Mouse (Mus musculus) brown adipose tissue, adult 24 weeks (tissue): Measurements from ENCODE around the gene Samd13. TPM values are rescaled to one million over a fixed set of nuclear protein-coding genes. Genes with fewer than 3 reads are reported as not detected.

Source experiments
- H3K27ac ChIP-seq: fragments of 200-500 bp; replicated peaks from 2 replicates; pipeline ENCODE4 v1.5.1; 2012; ENCODE audit warnings: low read depth, mild to moderate bottlenecking, low read length
- H3K4me1 ChIP-seq: fragments of 200-500 bp; 2 replicates; pipeline ENCODE4 v1.6.1; 2012; ENCODE audit warnings: low read length, mixed read lengths; ENCODE audit not compliant: control insufficient read depth, insufficient read depth, insufficient read length
- H3K4me3 ChIP-seq: fragments of 200-500 bp; 2 replicates; pipeline ENCODE4 v1.5.1; 2012; ENCODE audit warnings: low read depth, mild to moderate bottlenecking, low read length, moderate library complexity; ENCODE audit not compliant: insufficient read depth
- polyA plus RNA-seq: library from polyadenylated mRNA; stranded (reverse); fragments of >200 nt; gene quantifications from 2 replicates; pipeline ENCODE4 v1.2.4, GENCODE M21; 2012; ENCODE audit not compliant: missing spikeins, insufficient read depth, insufficient read length

Samd13 gene
- polyA plus RNA-seq, 1 experiment, result not detected

GRCm38 (mm10) chr3:146611261-146611660 lies 74.1 kb downstream of the Samd13 start:
- no peak overlapping the region for H3K4me3 ChIP-seq
- no peaks in the 10 kb centered on the region for H3K4me1 ChIP-seq
- H3K27ac ChIP-seq, result no peak overlapping the region

DNA sequence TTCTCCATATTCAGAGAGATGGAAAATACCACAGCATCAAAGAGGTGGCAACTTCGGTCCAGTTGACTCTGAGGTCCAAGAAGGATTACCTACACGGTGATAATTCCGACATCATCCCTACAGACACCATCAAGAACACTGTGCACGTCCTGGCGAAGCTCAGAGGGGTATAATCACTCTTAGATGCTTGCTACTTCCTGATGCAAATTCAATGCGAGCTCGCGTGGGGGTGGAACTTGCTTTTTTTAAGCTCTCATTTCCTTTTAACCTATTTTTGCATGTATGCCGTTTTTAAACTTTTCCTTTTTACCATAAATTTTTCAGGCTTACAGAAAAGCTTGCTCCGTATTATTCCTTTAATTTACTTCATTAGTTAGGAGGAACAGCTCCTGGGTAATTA lies 75.1 kb downstream of the Samd13 start:
- no peak overlapping the region for H3K27ac ChIP-seq
- H3K4me3 ChIP-seq, result no peak overlapping the region
- H3K4me1 ChIP-seq, result no peaks in the 10 kb centered on the region

- H3K4me1 ChIP-seq, result 0 out of 2 replicates have a peak, but pooled peaks cover 4% of the 10 kb centered on the region
- no peak overlapping the region for H3K27ac ChIP-seq
- H3K4me3 ChIP-seq, result no peak overlapping the region
These were observed 78.0 kb downstream of the Samd13 start for GRCm38 (mm10) chr3:146607368-146607767.

DNA sequence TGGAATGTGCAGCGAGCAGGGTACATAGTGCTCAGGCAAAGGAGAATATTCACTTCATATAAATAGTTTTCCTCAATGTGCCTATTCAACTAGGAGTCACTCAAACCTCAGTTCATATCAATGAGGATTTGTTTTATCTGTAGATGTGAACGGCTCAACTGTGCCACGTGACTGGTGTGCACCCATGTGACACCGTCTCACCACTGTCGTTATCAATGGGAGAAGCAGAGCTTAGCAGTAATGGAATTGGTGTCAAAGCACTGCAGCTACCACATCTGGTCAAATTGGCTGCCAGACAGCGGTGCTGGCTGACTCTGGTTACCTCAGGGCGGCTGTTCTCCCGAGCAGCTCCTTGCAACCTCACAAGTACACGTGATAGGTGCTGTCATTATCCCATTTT lies 80.7 kb downstream of the Samd13 start:
- no peak overlapping the region for H3K27ac ChIP-seq

DNA sequence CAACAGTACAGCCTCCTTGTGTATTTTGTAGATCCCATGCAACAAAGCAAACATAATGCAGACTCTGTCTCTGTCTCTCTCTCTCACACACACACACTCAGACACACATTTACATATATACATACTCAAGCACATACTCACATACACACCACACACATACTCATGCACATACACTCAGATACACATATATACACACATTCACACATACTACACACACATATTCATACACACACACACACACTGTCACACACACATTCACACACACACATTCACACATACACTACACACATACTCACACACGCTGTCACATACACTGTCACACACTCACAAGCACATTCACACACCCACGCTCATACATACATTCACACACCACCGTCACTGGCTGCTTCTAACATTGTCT lies 82.9 kb downstream of the Samd13 start:
- Histone ChIP-seq H3K4me1 (0 out of 2 replicates have a peak, but pooled peaks cover 4% of the 10 kb centered on the region), H3K4me3 (no peak overlapping the region), H3K27ac (no peak overlapping the region)

More for the DNA sequence above, 80.7 kb downstream of the Samd13 start:
- H3K4me3 ChIP-seq, result no peak overlapping the region
- 0 out of 2 replicates have a peak, but pooled peaks cover 4% of the 10 kb centered on the region for H3K4me1 ChIP-seq

DNA sequence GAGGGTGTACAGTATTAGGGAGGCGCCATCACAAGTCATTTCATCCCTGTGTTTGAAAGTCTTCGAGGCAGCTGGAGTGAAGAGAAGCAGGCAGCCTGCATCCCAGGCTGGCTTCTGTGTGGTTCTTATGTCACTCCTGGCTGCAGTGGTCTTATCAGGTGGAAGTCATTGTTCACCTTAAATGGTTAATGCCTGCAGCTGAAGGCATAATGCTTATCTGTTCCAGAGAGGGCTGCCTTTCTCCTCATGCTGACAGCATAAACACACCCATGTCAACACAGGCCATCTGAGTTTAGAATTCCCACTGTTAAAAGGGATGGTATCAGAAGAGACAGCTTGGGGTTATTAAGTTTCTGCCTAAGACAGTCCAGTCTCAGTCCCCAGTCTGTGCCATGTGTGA lies 84.2 kb downstream of the Samd13 start:
- H3K4me3 ChIP-seq, result no peak overlapping the region
- no peak overlapping the region for H3K27ac ChIP-seq
- H3K4me1 ChIP-seq, result 0 out of 2 replicates have a peak, but pooled peaks cover 4% of the 10 kb centered on the region

DNA sequence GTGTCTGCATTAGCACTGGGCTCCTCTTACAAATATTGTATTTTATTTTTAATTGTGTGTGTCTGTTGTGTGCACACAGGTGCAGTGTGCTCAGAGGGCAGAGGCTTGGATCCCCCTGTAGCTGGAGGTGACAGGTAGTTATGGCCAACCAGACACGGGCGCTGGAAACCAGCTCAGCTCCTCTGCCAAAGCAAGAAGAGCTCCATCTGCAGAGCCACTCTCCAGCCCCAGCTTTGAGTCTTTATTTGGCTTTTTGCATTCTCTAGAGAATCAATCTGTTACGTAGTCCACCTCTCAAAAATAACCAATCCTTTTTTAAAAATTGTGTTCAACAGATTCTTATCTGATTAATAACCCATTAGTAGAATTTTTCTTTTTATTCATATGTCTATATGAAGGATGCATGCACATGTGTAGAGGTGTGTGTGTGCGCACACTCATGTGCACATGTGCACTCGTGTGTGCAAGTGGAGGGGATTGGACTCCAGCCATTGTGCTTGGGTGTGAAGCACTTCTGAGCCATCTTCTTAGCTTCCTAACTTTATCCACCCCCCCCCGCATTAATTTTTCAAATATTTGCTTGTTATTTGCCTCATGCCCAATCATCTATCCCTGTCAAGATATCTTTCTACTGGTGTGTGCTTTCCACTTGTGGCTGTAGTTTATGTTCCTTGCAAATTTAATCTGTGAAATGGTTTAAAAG lies 86.0 kb downstream of the Samd13 start:
- Histone ChIP-seq H3K4me3 (no peak overlapping the region), H3K4me1 (peaks cover 2% of the 10 kb centered on the region; the same call in 1 of the 2 replicates)

DNA sequence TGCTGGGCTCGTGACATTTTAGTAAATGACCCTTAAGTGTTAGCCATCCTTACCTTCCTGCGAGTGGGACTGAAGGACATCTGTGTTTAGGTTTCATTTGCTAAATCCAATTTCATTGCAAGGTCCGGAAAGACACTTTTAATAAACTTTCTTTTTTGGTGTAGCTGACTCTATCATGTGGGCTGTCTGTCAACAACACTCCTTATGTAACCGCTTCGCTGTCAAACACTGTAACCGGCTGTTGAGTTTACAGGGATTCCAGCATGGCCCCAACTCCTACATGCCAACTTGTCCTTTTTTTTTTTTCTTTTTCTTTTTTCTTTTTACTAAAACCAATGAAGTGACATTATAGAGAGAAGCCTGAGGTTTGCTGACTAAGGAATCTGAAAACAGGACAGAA lies 87.0 kb downstream of the Samd13 start:
- H3K27ac ChIP-seq, result no peak overlapping the region
- peaks cover 2% of the 10 kb centered on the region; the same call in 1 of the 2 replicates for H3K4me1 ChIP-seq
- no peak overlapping the region for H3K4me3 ChIP-seq

More for the DNA sequence above, 86.0 kb downstream of the Samd13 start:
- no peak overlapping the region for H3K27ac ChIP-seq

GRCm38 (mm10) chr3:146596864-146597263 lies 88.5 kb downstream of the Samd13 start:
- Histone ChIP-seq H3K4me1 (peaks cover 2% of the 10 kb centered on the region; the same call in 1 of the 2 replicates), H3K4me3 (no peak overlapping the region), H3K27ac (no peak overlapping the region)

- Histone ChIP-seq H3K27ac (no peak overlapping the region), H3K4me1 (peaks cover 2% of the 10 kb centered on the region; the same call in 1 of the 2 replicates), H3K4me3 (no peak overlapping the region)
These were observed 89.0 kb downstream of the Samd13 start for GRCm38 (mm10) chr3:146596387-146596786.

- Histone ChIP-seq H3K4me1 (peaks cover 2% of the 10 kb centered on the region; the same call in 1 of the 2 replicates), H3K27ac (peak overlapping the region; percentile 55), H3K4me3 (no peak overlapping the region)
These were observed 90.0 kb downstream of the Samd13 start for GRCm38 (mm10) chr3:146595440-146595839.

Other genes starting within 250 kb of the Samd13 start
- 4.9 and 5.0 TPM in 2 replicates for gene Ctbs, start 235.8 kb downstream of the Samd13 start, polyA plus RNA-seq
- gene Spata1, start 185.8 kb downstream of the Samd13 start, polyA plus RNA-seq, result 3.4 and 6.4 TPM in 2 replicates
- 398 and 520 TPM in 2 replicates for gene Gng5, start 185.8 kb downstream of the Samd13 start, polyA plus RNA-seq
- 15.7 and 25.5 TPM in 2 replicates for gene Rpf1, start 164.2 kb downstream of the Samd13 start, polyA plus RNA-seq
- 1.4 TPM in 1 of 2 replicates, not detected in the other for gene Uox, start 115.2 kb downstream of the Samd13 start, polyA plus RNA-seq
- not detected in 2 replicates for gene Dnase2b, start 70.0 kb downstream of the Samd13 start, polyA plus RNA-seq
- gene 4930503B20Rik, start 34.3 kb downstream of the Samd13 start, polyA plus RNA-seq, result not detected in 2 replicates
- gene Prkacb, start 127.4 kb upstream of the Samd13 start, polyA plus RNA-seq, result 31.6 and 32.9 TPM in 2 replicates
- gene Ttll7, start 166.8 kb upstream of the Samd13 start, polyA plus RNA-seq, result 0.59 and 2.3 TPM in 2 replicates